Mouse (Mus musculus) heart, postnatal 36 days (tissue): ENCODE results near the gene Amigo3. TPM values are rescaled to one million over a fixed set of nuclear protein-coding genes. Genes with fewer than 3 reads are reported as not detected.
"Not testable (repeated sequence)": the region's sequence is repeated elsewhere in the genome, so short reads cannot be mapped to it uniquely, and the experiment has no call there.

Experiments
- DNase-seq, 2 experiments: peaks; one replicate each; pipeline ENCODE4 v3.0.0; 2021 to 2022
- intact Hi-C: fragments of 180-260 bp; cut with DNase I; formaldehyde crosslinking; loops from one replicate; pipeline ENCODE4 v1.15.1; 2025
- total RNA-seq, 2 experiments: library from RNA; stranded (reverse); gene quantifications; 2 replicates each; pipeline ENCODE4 v1.2.3; 2021

Amigo3 gene
- total RNA-seq = 1 to 10 TPM; 1.1 to 1.4 TPM

DNA sequence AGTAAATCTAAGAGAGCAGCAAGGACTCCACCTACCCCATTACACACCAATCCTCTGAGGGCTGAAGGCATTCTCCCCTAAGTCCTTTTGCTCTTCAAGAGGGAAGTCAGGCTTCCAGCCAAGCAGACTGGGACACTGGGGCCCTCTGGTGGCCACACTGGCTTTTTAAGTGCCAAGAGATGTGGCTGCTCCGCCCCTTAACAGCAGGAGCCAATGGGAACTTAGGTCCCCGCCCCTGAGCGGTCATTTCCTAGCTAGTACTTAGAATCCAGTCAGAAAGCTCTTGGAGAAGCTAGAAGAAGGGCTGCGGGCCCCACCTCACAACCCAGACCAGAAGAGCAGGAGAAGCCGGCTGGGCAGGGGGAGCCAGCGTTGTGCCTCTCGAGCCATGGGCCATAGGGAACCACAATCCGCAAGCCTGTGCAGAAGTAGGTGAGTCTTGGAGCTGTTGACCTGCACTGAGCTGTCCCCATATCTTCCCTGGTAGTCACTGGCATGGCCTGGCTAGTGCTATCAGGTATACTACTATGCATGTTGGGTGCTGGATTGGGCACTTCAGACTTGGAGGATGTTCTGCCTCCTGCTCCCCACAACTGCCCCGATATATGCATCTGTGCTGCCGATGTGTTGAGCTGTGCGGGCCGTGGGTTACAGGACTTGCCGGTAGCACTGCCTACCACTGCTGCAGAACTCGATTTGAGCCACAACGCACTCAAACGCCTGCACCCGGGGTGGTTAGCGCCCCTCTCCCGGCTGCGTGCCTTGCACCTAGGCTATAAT, at the start of gene Amigo3:
Gene Amigo3 (plus strand): TSS at position 275 of the 780 bp plus-strand sequence.
- intact Hi-C loops = loop anchor here (1.0 to 5.0 kb wide), 3 partner anchors 66 to 149 kb away; no protein-coding TSS in a partner anchor
- DNase-seq = peak; percentile 96 to 98

DNA sequence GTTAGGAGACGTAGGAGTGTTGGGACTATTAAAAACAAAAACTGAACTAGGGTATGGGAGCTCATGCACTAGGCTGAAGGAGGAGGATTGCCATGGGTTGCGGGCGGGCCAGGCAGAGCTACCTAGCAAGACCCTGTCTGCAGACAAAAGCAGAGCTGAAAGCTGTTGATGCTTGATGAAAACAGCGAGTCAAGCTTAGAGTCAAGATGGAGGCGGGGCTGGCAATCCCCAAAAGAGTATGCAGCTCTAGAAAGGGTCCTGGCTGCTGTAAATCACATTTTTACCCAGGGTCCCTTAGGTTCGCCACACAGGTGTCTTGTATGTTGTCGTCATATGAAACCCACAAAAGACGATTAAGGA, 49.4 kb upstream of the Amigo3 start:
- DNase-seq = peak in 1 of 2 experiments; percentile 14
- intact Hi-C loops = loop anchor here (2.0 kb wide), 1 partner anchor 47 kb away; no protein-coding TSS in a partner anchor

DNA sequence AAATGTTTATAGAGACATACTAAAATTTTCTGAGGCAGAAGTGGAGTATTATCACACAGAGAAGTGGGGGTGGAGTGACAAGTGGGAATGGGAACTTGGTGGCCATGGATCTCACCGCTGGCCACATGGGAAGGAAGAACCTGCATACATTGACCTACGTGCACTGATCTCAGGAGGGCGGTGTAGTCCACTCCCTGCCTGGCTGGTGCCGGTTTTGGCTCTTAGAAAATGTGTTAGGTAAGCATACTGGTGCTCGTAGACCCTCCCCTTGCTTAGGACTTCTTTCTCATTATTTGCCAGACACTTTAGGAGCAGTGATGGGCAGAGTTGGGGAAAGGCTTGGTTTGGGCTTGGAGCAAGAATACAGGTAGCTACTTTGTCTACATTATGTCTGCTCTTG, 44.9 kb upstream of the Amigo3 start:
- no peak for DNase-seq
- intact Hi-C loops = no loop called here

DNA sequence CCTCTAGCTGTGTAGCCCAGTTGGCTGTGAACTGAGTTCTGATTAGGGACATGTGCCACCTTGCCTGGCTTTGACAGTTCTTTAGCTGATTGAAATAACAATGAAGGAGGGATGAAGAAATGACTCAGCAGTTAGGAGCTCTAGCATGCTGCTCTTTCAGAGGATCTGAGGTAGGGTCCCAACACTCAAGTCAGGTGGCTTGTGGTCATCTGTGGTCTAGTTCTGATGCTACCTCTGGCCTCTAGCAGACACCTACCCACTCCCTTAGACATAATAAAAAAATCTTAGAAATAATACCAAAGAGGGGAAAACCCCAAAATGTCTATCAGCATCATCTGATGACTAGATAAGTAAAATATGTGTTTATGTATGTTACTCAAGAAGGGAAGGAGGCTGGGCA, 42.6 kb upstream of the Amigo3 start:
- no peak for DNase-seq
- intact Hi-C loops = no loop called here

DNA sequence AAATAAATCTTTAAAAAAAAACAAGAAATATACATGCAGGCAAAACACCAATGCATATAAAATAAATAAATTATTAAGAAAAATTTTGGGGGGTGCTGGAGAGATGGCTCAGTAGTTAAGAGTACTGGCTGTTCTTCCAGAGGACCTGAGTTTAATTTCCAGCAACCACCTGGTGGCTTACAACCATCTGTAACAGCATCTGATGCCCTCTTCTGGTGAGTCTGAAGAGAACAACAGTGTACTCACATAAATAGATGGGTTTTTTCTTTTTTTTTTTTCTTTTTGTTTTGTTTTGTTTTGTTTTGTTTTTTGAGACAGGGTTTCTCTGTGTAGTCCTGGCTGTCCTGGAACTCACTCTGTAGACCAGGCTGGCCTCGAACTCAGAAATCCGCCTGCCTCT, 39.4 kb upstream of the Amigo3 start:
- intact Hi-C loops, DNase-seq: not testable (repeated sequence)

DNA sequence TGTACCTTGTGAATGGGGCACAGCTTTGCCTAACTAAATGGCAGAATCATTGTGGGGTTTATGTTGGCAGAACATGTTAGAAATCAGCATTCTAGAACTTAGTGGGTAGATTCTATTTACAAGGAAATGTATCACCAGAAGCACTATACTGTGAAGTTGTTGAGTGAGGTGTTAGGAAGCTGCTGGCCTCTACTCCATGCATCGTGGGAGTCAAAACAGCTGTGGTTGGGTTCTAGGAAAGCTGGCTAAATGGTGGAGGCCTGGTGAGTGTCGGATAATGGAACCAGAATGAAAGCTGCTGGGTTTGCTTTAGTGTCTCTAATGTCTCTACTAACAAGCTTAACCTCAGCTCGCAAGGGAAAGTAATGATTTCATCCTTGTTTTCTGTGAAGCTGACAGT, 35.8 kb upstream of the Amigo3 start:
- intact Hi-C loops = no loop called here
- no peak for DNase-seq

DNA sequence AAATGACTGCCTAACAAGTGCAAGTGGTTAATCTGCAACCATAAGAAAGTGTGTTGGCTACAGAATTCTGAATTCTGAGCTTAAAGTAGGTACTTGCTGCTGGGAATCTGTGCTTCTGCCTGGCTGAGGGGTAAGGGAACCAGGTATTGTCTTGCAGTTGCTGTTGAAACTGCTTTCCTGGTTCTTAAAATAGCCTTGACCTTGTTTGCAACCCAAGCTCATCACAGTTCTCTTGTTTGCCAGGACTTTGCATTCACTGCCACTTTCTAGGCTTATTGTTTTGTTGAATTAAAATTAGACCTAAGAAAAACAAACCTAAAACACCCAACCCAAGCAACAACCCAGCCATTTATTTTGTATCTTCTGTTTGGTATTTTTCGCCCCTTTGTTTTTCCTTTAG, 32.2 kb upstream of the Amigo3 start:
- intact Hi-C loops = no loop called here
- no peak for DNase-seq

DNA sequence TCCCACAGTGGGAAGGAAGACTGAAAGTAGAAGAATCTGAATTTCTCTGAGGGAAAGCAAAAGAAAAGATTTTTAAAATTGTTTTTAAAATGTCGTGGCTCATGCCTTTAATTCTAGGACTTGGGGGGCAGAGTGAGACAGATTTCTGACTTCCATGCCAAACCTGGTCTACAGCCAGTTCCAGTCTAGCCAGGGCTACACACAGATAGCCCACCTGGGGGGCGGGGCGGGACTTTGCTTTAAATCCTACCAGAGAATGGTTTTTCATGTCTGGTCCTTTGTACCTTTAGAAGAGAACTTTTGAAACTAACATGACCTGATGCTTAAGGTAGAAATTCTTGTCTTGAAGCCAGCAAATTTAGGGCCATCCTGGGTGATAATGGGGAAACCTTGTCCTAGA, 29.7 kb upstream of the Amigo3 start:
- DNase-seq = no peak
- intact Hi-C loops = no loop called here

DNA sequence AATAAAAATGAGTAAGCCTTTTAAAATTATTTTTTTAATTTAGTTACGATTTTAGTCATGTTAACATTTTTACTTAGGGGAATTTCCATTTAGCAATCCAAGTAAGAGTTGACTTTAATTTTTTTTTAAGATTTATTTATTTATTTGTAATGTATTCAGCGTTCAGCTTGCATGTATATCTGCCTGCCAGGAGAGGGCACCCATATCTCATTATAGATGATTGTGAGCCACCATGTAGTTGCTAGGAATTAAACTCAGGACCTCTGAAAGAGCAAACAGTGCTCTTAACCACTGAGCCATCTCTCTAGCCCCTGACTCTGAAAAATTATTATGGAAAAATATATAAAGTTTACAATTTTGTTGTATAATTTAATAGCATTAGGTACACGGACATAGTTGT, 26.4 kb upstream of the Amigo3 start:
- DNase-seq = no peak
- intact Hi-C loops = no loop called here

DNA sequence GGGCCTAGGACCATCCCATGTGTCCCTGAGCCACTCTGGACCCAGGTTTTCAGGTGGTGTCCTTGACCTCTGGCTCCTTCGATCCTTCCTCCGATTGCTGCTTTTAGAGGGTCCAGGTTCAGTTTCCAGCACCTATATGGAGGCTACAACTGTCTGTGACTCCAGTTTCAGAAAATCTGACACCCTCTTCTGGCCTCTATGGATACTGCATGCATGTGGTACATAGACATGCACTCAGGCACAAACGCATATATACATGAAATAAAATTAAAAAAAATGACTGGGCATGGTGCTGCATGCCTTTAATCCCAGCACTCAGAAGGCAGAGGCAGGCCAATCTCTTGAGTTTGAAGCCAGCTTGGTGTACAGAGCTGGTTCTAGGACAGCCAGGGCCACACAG, 25.1 kb upstream of the Amigo3 start:
- intact Hi-C loops = no loop called here
- no peak for DNase-seq

DNA sequence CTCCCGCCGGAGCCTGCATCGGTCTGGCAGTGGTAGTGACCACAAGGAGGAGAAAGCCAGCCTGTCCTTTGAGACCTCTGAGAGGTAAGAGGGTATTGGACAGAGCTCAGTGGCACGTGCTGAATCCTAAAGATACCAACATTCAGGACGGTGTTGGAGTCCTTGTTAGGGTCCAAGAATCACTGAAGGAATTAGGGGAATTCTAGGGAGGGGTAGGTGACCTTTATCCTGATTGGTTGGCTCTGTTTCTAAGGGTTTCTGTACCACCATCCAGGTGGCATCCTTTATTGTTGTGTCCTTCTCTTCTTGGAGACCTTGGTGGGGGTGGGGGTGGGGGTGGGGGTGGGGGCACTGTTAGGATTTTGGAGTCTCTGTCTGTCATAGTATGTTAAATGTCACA, 20.8 kb upstream of the Amigo3 start:
- intact Hi-C loops = no loop called here

DNA sequence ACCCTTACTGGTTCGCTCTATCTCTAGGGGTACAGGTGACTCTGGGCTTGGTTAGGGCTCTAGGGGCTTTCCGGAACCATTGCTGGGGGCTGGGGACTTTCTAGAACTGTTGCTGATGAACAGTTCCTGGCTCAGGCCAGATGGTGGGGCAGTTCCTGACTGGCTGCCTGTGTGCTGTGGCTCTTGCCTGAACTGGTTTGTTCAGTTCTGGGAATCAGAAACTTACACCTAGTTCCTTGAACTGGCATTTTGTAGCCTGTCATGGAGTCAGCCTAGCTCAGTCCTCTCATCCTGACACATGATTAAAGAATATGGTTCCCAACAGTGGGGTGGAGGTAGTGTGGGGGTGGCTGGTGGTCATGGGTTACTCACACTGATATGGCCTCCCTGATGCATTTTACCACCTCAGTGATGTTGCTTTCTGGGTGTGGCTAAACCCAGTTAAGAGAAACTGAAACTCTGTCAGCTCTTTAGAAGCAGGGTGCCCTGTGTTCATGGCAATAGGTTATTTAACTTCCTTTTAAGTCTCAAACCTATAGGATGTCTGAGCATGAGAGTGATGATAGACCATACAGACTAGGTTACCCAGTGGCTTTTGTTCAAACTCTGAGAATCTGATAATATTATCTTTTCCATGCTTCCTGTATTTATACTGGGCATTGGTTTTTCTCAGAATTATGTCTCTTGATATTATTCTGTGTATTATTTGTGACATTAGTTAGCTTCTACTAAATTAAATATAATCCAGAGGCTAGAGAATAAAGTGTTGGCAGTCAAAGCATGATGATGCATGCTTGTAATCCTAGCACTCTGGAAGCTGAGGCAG, 17.4 kb upstream of the Amigo3 start:
- intact Hi-C loops = no loop called here
- no peak for DNase-seq

More for the DNA sequence above, 20.8 kb upstream of the Amigo3 start:
- DNase-seq = no peak

DNA sequence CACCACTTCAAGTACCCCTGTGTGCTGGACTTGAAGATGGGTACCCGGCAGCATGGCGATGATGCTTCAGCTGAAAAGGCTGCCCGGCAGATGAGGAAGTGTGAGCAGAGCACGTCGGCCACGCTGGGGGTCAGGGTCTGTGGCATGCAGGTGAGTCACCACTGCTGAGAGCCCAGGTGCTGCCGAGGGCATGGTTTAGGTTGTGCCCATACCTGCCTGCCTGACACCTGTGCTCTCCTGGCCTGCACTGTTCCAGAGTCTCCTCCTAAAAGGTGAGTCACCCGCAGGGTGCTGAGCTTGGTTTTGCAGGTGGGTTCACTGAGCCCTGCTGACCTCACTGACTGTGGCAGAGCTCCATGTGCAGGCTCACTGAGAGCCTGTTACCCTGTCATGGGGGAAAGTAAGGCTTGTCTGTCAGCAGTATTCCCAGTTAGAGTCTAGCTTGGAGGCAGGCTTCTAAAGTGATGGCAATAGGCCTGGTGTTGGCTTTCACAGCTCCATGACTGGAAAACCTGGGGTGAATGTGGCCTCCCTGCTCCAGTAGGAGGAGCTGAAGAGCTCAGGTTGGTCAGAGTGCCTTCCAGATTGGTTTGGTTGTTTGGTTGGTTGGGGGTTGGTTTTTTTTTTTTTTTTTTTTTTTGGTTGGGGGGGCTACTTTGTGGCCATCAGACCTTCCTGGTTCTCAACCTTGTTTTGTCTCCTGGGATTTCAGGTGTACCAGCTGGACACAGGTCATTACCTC, 8.0 kb upstream of the Amigo3 start:
- DNase-seq = no peak
- intact Hi-C loops = no loop called here

DNA sequence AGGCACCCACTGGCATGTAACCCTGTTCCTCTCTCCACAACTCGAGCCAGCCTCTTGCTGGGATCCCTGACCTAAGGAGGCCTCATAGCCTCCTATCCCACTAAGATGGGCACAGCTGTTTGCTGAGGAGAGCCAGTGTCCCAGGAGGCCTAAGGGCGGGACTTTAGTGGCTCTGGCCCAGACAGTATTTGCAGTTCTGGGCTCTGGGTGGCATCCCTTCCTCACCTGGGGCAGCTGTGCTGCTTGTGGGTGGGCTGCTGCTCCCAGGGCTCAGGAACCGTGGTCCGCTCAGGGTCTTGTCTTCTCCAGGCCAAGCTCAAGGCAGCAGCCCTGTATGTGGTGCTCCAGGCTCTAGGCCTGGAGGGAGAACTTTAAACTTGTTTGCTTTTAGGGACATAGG, 6.4 kb upstream of the Amigo3 start:
- intact Hi-C loops = no loop called here
- DNase-seq = peak in 1 of 2 experiments; percentile 1

DNA sequence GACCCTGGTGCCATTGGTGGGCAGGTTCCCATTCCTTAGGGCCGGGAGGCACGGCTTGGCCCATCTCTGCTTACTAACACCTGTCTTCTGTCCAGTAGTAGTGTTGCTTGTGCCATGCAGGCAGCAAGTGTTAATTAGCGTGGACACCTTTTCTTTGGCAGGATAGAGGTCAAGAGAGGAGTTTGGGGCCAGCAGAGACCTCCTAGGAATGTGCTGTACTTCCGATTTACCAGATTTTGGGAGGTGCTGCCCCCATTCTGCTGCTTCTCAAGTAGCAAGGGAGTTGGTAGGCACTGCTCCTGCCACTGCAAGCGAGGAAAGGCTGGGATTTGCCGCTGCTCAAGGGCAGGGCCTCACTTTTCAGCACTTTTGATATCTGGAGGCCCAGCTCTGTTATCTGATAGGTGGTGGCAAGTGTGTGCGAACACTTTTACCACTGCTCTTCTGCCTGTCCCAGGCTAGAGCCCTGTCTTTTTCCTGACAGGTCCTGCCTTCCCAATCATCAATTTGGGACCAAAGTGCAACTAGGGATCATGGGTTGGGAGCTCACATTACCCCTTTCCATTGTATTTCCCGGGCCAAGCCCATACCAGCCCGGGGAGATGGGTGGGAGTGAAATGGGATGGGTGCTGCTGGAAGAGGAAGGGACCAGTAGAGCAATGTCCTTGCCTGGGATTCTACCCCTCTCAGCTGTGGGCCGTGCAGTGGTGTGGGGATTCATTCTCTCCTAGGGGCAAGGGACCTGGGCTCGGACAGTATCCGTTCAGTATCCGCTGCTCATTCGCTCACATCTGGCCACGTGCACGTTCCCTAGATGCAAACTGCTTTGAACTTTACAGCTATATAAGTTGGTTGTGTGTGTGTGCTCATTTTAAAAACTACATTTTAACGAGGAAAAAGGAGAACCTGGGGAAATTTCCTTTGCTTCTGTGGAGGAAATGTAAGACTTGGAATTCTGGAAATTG, 5.1 kb upstream of the Amigo3 start:
- peak in 1 of 2 experiments; percentile 5 for DNase-seq
- intact Hi-C loops = no loop called here

DNA sequence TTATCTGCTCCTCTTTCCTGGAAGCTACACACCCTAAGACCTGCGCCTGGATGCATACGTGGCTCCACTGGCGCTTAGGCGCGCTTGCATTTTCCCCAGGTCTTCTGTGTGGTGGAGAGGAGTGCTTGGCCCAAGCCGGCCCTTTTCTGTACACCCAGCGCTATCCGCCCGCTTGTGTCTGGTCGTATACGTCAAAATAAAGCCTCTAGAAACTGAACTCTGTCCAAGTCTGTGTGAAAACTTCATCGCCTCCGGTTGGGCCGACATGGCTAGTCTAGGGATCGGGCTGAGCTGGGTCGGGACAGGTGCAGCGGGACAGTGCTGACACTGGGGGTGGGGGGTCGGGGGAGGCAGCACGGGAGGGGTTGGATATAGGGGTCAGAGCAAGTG, 4.4 kb upstream of the Amigo3 start:
- intact Hi-C loops = no loop called here
- peak in 1 of 2 experiments; percentile 34 for DNase-seq

DNA sequence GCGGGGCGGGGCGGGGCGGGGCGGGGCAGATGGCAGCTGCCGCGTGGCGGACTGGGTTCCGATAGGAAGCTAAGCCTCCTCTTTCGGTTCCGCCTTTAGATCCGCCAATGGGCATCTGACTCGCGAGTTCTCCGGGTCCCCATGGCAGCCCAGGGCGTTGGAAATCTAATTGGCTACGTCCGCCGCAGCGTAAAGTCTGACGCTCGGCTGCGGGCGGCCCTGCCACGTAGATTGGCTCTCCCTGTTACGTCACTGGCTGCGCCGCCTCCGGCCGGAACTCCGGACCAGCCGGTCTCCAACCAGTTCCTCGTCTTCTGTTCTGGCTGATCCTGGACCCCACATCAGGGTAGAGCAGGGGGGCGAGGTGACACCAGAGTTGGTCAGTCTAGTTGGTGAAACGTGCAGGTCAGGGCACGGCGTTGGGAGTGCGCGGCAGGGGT, 3.9 kb upstream of the Amigo3 start, which contains the start of gene Gmppb:
Gene Gmppb (plus strand): TSS at position 227 of the 440 bp plus-strand sequence.
- peak; percentile 91 to 93 for DNase-seq
- intact Hi-C loops = no loop called here

DNA sequence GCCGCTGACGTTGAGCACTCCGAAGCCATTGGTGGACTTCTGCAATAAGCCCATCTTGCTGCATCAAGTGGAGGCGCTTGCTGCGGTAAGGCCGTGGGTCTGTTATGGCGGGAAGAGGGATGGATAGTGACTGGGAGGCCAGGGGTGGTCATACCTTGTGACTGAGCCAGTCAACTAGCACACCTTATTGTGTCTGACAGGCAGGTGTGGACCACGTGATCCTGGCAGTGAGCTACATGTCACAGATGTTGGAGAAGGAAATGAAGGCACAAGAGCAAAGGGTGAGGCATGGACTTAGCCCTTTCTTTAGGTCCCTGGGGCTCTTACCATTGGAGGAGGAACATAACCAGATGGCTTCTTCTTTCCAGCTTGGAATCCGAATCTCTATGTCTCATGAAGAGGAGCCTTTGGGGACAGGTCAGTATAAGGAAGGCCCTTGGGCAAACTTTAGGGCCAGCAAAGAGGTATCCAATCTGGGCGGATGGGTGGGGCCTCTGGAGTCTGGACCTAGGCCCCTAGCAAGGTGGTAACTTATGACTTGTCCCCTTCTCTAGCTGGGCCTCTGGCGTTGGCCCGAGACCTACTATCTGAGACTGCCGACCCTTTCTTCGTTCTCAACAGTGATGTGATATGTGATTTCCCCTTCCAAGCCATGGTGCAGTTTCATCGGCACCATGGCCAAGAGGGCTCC, 3.3 kb upstream of the Amigo3 start:
- DNase-seq = no peak

More for the DNA sequence above, 3.3 kb upstream of the Amigo3 start:
- intact Hi-C loops = loop anchor here (2.0 to 5.0 kb wide), 2 partner anchors 47 to 87 kb away; partner anchors contain the start of gene Ip6k1
